Mouse (Mus musculus) inflammation-experienced regulatory T-cells, adult 6 months (primary cell): Measurements from ENCODE around the gene Bcl9l. TPM values are rescaled to one million over a fixed set of nuclear protein-coding genes. Genes with fewer than 3 reads are reported as not detected.

Experiments used
- ATAC-seq: one replicate; pipeline ENCODE4 v1.8.0; 2017
- polyA plus RNA-seq, 3 experiments: library from polyadenylated mRNA; unstranded; fragments of 100-300 nt; shearing (Covaris generic); gene quantifications; one replicate each; pipeline ENCODE4 v1.2.1; 2017

The Bcl9l gene
- polyA plus RNA-seq, 3 experiments from 2014 or later = 11.1 to 12.4 (median 12.2) TPM

- no peak for ATAC-seq
Measured at GRCm38 (mm10) chr9:44483510-44484044, 952 bp downstream of the Bcl9l start.

DNA sequence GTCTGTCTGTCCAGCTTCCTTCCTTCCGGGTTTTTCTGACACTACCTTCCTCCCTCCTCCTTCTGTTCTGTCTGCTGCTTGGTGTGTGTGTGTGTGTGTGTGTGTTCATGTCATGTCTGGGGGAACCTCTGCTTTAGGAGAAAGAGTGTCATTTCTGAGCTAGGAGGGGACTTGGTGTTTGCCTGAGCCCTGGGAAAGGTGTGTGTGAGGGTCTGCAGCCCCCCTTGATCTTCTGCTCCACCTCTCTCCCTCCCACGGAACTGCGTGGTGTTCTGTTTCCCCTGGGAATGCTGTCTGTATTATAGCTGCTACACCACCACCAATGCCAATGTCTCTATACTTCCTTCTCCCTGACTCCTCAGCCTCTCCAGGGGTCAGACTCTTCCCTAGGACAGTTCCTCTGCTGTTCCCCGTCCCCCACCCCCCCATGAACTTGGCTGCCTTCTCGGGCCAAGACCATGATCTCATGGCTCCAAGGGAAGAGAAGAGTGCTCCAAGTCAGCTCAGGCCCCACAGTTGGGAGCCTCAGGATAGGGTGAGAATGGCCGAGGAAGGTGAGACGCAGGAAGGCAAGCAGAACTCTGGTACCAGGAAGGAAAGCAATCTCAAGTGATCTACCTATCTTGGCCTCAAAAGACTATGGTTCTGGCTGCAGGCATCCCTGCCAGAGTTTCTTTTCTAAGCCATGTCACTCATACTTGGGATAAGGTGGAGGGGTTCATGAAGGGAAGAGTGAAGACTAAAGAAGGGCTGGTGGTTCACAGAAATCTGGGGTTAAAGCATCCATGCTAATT is 1.9 kb downstream of the Bcl9l start:
- no peak for ATAC-seq

DNA sequence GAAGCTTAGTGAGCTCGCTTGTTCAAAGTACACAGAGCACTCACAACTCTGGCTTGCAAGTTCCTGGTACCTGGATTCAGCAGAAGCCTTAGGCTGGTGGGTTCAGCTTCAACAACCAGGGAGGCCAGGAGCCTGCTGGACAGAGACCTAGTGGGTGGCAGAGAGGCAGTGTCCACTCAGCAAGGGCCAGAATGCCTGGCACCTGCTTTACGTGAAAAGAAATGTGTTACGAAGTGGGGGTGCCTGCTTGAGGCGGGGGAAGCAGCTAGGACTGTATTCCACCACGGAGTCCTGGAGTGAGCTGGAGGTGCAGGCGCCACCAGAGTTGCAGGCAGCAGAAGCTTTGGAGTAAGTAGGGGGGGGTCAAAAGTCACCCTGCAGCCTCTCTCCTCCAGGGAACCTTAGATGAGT is 2.5 kb downstream of the Bcl9l start:
- no peak for ATAC-seq

DNA sequence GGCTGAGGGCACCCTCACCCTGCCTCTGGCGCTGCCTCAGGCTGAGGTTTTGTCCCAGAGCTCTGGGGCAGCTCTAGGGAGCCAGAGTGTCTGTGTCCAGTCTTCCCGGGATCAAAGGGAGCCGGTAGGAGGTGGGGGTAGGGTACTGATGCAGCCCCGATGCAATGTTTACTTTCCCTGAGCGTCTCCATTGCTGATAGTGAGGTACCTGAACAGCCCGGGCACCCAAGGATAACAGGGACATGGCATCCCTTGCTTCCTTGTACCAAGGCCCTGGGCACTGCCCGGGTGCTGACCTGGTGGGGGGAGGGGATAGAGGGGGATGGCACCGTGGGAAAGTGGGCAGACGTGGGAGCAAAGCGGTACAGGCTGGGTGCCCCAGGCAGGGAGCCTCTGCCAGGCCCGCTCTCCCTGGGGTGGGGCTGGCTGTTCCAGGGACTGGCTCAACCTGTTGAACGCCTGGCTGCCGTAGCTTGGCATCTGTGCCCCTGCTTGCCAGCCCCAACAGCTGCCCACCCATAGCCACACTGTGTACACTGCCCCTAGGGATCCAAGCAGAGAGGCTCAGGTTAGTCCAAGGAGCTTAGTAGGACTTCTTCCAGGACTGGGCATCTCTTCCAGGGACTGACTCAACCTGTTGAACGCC is 3.0 kb downstream of the Bcl9l start:
- no peak for ATAC-seq

DNA sequence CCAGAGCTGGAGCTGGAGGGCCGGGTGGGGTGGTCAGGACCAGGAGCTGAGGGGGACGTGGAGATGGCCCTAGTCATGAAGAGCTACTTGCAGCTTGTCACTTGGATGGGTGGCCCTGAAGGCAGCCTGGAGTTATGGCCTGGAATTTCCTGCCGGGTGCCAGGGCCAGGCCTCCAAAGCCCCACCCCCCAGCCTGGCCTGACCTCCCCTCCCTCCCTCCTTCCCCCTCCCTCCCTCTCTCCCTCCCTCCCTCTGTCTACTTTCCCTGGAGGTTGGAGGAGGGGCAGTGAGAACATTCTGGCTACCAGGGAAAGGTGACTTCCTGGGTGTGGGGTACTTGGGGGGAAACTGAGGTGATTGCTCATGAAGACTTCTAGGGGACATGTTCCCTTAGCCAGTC is 3.7 kb downstream of the Bcl9l start:
- no peak for ATAC-seq

DNA sequence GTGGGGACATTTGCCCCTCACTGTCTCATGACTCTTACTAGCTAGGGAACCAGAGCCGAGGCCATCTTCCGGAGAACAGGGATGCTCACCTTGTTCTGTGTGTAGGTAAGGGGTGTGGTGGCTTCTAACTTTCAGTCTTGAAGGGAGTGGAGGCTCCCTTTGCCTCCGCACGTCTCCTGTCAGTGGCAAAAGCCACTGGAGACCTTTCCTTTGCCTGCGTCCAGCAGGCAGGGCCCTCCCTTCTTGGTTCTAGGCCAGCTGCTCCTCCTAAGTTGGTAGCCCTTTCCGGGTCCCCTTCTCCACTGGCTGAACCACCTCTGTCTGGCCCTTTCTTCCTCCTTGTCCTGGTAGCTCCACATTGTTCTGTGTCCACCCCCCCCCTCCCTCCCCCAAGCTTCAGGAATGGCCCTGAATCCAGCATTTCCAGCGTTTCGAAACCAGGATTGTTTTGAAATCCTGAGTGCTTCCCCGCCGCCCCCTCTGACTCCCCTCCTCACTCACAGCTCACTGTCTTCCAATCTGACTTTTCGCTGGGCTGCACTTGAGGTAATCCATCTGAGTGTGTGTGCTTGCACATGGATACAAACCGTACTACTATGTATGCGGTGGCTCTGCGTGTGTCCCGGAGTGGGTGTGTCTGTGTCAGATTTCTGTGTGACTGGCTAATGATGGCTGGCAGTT is 4.3 kb downstream of the Bcl9l start:
- no peak for ATAC-seq

- no peak for ATAC-seq
Measured at GRCm38 (mm10) chr9:44487441-44487840, 4.8 kb downstream of the Bcl9l start.

GRCm38 (mm10) chr9:44488416-44488815 is 5.8 kb downstream of the Bcl9l start:
- no peak for ATAC-seq

GRCm38 (mm10) chr9:44488855-44489381 is 6.3 kb downstream of the Bcl9l start:
- no peak for ATAC-seq

GRCm38 (mm10) chr9:44489651-44490085 is 7.0 kb downstream of the Bcl9l start:
- ATAC-seq = no peak

- no peak for ATAC-seq
Measured at GRCm38 (mm10) chr9:44490086-44490967, 7.7 kb downstream of the Bcl9l start.

GRCm38 (mm10) chr9:44491351-44491750 is 8.7 kb downstream of the Bcl9l start:
- ATAC-seq = no peak

- ATAC-seq = no peak
Measured at GRCm38 (mm10) chr9:44492631-44493461, 10.2 kb downstream of the Bcl9l start.

- ATAC-seq = peak; percentile 76
Measured at GRCm38 (mm10) chr9:44494261-44494862, 11.7 kb downstream of the Bcl9l start.

- ATAC-seq = peak; percentile 30
Measured at GRCm38 (mm10) chr9:44494863-44495809, 12.5 kb downstream of the Bcl9l start.

GRCm38 (mm10) chr9:44495810-44496344 is 13.3 kb downstream of the Bcl9l start:
- no peak for ATAC-seq

DNA sequence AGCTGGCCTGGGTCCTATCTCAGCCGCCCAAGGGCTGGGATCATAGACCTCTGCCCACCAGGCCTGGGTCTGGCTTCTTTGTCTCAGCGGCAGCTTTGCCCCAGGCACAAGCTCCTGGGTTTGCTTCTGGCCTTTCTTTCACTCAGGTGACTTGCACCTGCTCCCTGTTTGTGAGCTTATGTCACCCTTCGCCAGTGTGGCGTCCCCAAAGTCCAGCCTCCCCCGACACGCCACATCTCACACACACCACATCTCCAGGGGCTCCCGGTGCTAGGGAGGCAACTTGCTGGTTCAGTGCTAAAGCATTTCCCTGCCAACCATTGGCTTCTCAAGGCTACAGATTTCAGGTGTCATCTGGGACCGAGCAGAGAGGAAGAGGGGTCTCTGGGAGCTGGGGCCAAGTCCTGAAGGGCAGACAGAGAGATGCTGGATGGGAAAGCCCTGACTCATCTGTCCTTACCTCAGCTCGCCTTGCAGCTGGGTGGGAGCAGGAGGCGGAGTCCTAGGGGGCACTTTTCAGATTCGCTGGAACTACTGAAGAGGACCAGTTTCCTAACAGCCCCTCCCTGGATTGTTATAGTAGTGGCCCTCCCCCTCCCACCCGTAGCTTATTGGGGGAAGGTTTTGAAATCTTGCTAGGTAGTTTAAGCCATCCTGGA is 14.3 kb downstream of the Bcl9l start:
- ATAC-seq = no peak

DNA sequence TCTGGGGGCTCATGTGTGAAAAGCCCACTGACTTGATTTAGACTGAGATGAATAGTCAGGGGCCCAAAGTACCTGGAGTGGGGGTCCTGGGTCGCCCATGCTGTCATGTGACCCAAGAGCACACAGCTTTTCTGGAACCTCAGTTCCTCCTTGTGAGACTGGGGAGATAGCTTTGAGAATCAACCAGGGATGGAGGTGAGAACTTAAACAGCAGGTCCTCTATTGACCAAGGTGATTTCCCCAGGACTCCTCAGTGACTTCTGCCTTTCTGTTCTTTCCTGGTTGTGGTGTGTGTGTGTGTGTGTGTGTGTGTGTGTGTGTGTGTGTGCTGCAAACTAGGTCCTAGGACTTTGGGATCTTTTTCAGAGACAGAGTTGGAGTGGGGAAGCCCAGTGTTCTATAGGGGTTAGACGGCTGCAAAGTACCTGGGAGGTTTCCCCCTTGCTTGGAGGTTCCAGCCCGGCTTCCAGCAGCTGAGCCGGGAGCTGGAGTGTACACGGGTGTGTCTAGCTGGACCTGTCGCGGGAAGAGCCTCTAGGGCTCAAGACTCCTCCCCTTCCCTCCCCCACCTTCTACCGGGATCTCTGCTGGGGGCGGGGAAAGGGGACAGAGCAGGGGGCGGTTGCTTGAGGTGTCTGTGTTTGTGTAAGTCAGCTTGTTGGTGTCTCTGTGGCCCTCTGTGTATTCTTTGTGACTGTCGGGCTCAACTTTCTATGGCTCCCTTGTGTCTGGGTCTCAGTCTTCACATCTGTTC is 15.2 kb downstream of the Bcl9l start:
- peak; percentile 33 for ATAC-seq
